Mouse (Mus musculus) R1 (cell line): ENCODE measurements around the gene Pign.

Source experiments
- DNase-seq: peaks from one replicate; pipeline ENCODE4 v3.0.0-alpha.2; 2018; ENCODE audit warnings: low read depth, low spot score

The Pign gene

GRCm38 (mm10) chr1:105663171-105663961 is at the start of gene Pign, which contains the start of gene Relch:
Gene Pign (minus strand): TSS chr1:105663677.
Gene Relch (plus strand): TSS chr1:105663861.
- peak; percentile 100 for DNase-seq

GRCm38 (mm10) chr1:105712822-105713221 is 49.3 kb upstream of the Pign start:
- DNase-seq: peak; percentile 76

- peak; percentile 18 for DNase-seq
Measured at GRCm38 (mm10) chr1:105711227-105711626, 47.8 kb upstream of the Pign start.

- no peak for DNase-seq
Measured at GRCm38 (mm10) chr1:105709415-105709814, 45.9 kb upstream of the Pign start.

- no peak for DNase-seq
Measured at GRCm38 (mm10) chr1:105700984-105701530, 37.6 kb upstream of the Pign start.

GRCm38 (mm10) chr1:105695581-105695980 is 32.1 kb upstream of the Pign start:
- no peak for DNase-seq

- DNase-seq: no peak
Measured at GRCm38 (mm10) chr1:105685501-105685900, 22.0 kb upstream of the Pign start.

GRCm38 (mm10) chr1:105680587-105680986 is 17.1 kb upstream of the Pign start:
- DNase-seq: peak; percentile 47

- DNase-seq: no peak
Measured at GRCm38 (mm10) chr1:105674763-105675162, 11.3 kb upstream of the Pign start.

- no peak for DNase-seq
Measured at GRCm38 (mm10) chr1:105669700-105670099, 6.2 kb upstream of the Pign start.

GRCm38 (mm10) chr1:105663962-105664812 is 710 bp upstream of the Pign start:
- DNase-seq: peak; percentile 64

- DNase-seq: no peak
Measured at GRCm38 (mm10) chr1:105662820-105663170, 682 bp downstream of the Pign start.

- peak; percentile 62 for DNase-seq
Measured at GRCm38 (mm10) chr1:105660015-105660414, 3.5 kb downstream of the Pign start.

GRCm38 (mm10) chr1:105653981-105654380 is 9.5 kb downstream of the Pign start:
- no peak for DNase-seq

GRCm38 (mm10) chr1:105650650-105651049 is 12.8 kb downstream of the Pign start:
- DNase-seq: no peak

GRCm38 (mm10) chr1:105644093-105644492 is 19.4 kb downstream of the Pign start:
- no peak for DNase-seq

GRCm38 (mm10) chr1:105630481-105630880 is 33.0 kb downstream of the Pign start:
- DNase-seq: peak; percentile 25

GRCm38 (mm10) chr1:105589673-105590072 is 73.8 kb downstream of the Pign start:
- DNase-seq: no peak

- DNase-seq: no peak
Measured at GRCm38 (mm10) chr1:105588697-105589096, 74.8 kb downstream of the Pign start.

GRCm38 (mm10) chr1:105582800-105583199 is 80.7 kb downstream of the Pign start:
- DNase-seq: no peak

- DNase-seq: no peak
Measured at GRCm38 (mm10) chr1:105580909-105581308, 82.6 kb downstream of the Pign start.

- no peak for DNase-seq
Measured at GRCm38 (mm10) chr1:105566051-105566450, 97.4 kb downstream of the Pign start.
